Mouse (Mus musculus) cerebellum, adult 2 months (tissue): ENCODE measurements around the gene Gif.

Experiments
- CTCF ChIP-seq: fragments of 200-500 bp; IDR thresholded peaks from 2 replicates; pipeline ENCODE4 v1.5.1; 2011; ENCODE audit warnings: low read depth, mild to moderate bottlenecking, control low read depth, low read length, moderate library complexity, borderline replicate concordance; ENCODE audit not compliant: insufficient read depth
- POLR2A ChIP-seq: fragments of 200-500 bp; IDR thresholded peaks from 2 replicates; pipeline ENCODE4 v1.6.1; 2011; ENCODE audit warnings: low read length, control low read depth, borderline replicate concordance; ENCODE audit not compliant: insufficient read depth

- TF ChIP-seq POLR2A (no peak), CTCF (no peak)
Measured at GRCm38 (mm10) chr19:11727304-11727703, 20.1 kb upstream of the Gif start.
